1 mouse cellular context compared by ENCODE assay signal in genomic region chr19:42164188-42164587, GRCm38 (mm10).
TF ChIP-seq lines count a peak whose summit lies in the region.

No protein-coding gene starts in this region.

TF ChIP-seq in CH12.LX, 34 proteins besides CTCF, POLR2A, EP300 and RAD21 (continued from another document):
- TF ChIP-seq MEF2A (IDR thresholded peaks at IDR 0.05; ENCODE audit: borderline replicate concordance, low read depth, low read length) (no peak; the same call in 1 of the 2 replicates), PAX5 (IDR thresholded peaks at IDR 0.05; ENCODE audit: low read length) (no peak), ETS1 (conservative IDR thresholded peaks at IDR 0.05; ENCODE audit: low read depth, low read length) (0 out of 2 replicates have a peak, but pooled peaks have one; percentile 5), CHD2 (IDR thresholded peaks at IDR 0.05; ENCODE audit: low read length) (no peak), MAFK (IDR thresholded peaks at IDR 0.05; ENCODE audit: insufficient replicate concordance, low read length) (peak; percentile 29; the same call in 1 of the 2 replicates), HCFC1 (IDR thresholded peaks at IDR 0.05; ENCODE audit: low read depth, low read length) (no peak), E2F4 (IDR thresholded peaks at IDR 0.05; ENCODE audit: insufficient replicate concordance, low read depth, low read length) (no peak)
